Comparison of ENCODE assay signal across 30 mouse cellular contexts in genomic region chr2:73727868-73728267, GRCm38 (mm10). TPM values are rescaled to one million over a fixed set of nuclear protein-coding genes. Genes with fewer than 3 reads are reported as not detected.
A peak's percentile ranks its signal among the peaks of the same experiment; 100 is the strongest.
DNase-seq lines count a peak whose midpoint lies in the region; ATAC-seq and TF ChIP-seq lines count a peak whose summit lies in the region.
"Had no signal": no experiment of that assay in that cellular context is flagged by ENCODE, and none has a peak within 500 bp of the region (broad histone marks: within the 10 kb centered on the region; RNA-seq: fewer than 3 reads in every experiment).

No protein-coding gene starts in this region.

- no peak overlapping the region for H3K27ac ChIP-seq in heart, embryonic 10.5 days
- H3K27ac ChIP-seq: embryonic facial prominence, embryonic 10.5 days; embryonic facial prominence, embryonic 13.5 days; forebrain, embryonic 12.5 days; forebrain, embryonic 15.5 days; gastrocnemius, adult 2 months; heart, embryonic 13.5 days; hindbrain, embryonic 14.5 days; hindbrain, postnatal 0 days had no signal

- ATAC-seq in frontal cortex, adult (ENCODE audit: low TSS enrichment), result peak; percentile 80
- ATAC-seq: CD4-positive, CD25-positive, alpha-beta regulatory T cell, adult 4 months; forebrain, embryonic 15.5 days; hindbrain, postnatal 0 days; inflammation-experienced regulatory T-cells, adult 6 months; intestine, embryonic 16.5 days had no signal

- H3K4me1 ChIP-seq in heart, embryonic 10.5 days, result peaks cover 19% of the 10 kb centered on the region

- 65% methylated on average over 2 of the region's 2 CpGs for WGBS in heart, embryonic 10.5 days

- peaks cover 18% of the 10 kb centered on the region for H3K79me2 ChIP-seq in myocyte (ENCODE audit: control insufficient read depth, insufficient read depth)

- TF ChIP-seq POLR2A in myocyte (IDR thresholded peaks at IDR 0.05; ENCODE audit: insufficient read length, low read depth), result no peak

- H3ac ChIP-seq in myocyte (ENCODE audit: control insufficient read depth, insufficient read length), result no peak overlapping the region

- H3K4me2 ChIP-seq in myocyte (ENCODE audit: low read depth), result peak overlapping the region; percentile 26
- H3K4me2 ChIP-seq: embryonic facial prominence, embryonic 13.5 days; forebrain, embryonic 12.5 days; forebrain, embryonic 15.5 days; heart, embryonic 13.5 days; hindbrain, embryonic 14.5 days had no signal

- no peaks in the 10 kb centered on the region for H3K36me3 ChIP-seq in myocyte (ENCODE audit: control insufficient read depth, insufficient read depth)
- H3K36me3 ChIP-seq in heart, embryonic 10.5 days, result no peaks in the 10 kb centered on the region
- H3K36me3 ChIP-seq: embryonic facial prominence, embryonic 13.5 days; forebrain, embryonic 12.5 days; forebrain, embryonic 15.5 days; heart, embryonic 13.5 days had no signal

- no peaks in the 10 kb centered on the region for H3K27me3 ChIP-seq in myocyte (ENCODE audit: control insufficient read depth, insufficient read depth, insufficient read length)
- no peaks in the 10 kb centered on the region for H3K27me3 ChIP-seq in heart, embryonic 10.5 days (ENCODE audit: insufficient read depth, poor library complexity, severe bottlenecking)
- H3K27me3 ChIP-seq: embryonic facial prominence, embryonic 13.5 days; forebrain, embryonic 12.5 days; forebrain, embryonic 15.5 days; heart, embryonic 13.5 days had no signal

- H3K4me3 ChIP-seq in myocyte, result no peak overlapping the region
- H3K4me3 ChIP-seq in heart, embryonic 10.5 days, result no peak overlapping the region
- H3K4me3 ChIP-seq: embryonic facial prominence, embryonic 10.5 days; embryonic facial prominence, embryonic 13.5 days; erythroblast, embryonic 14.5 days; forebrain, embryonic 12.5 days; forebrain, embryonic 15.5 days; gastrocnemius, adult 2 months; heart, embryonic 13.5 days had no signal

- no peak for DNase-seq in frontal cortex, postnatal 14 days (ENCODE audit: low spot score in 2 of 2)
- DNase-seq in 3T3-L1 (ENCODE audit: low read depth, low spot score), result peak; percentile 19
- DNase-seq in Muller cell, postnatal 12 days (ENCODE audit: inconsistent ontology term), result peak; percentile 80
- no peak for DNase-seq in heart, embryonic 10.5 days (ENCODE audit: low spot score)
- no peak for DNase-seq in cerebellum, adult 11-12 months
- DNase-seq: adrenal gland, adult 8-10 months; adrenal gland, postnatal 25 days; cerebellum, adult 11 months; cerebellum, adult 8-10 months; cerebellum, postnatal 10 days; cerebellum, postnatal 36 days; embryo, embryonic 11 days; gastrocnemius, adult 2 months; gastrocnemius, postnatal 14 days; heart, adult 18-20 months; heart, postnatal 14 days; heart, postnatal 4 days had no signal

- no peaks in the 10 kb centered on the region for H3K9me3 ChIP-seq in heart, embryonic 10.5 days
- H3K9me3 ChIP-seq: embryonic facial prominence, embryonic 10.5 days; embryonic facial prominence, embryonic 13.5 days; forebrain, embryonic 12.5 days; forebrain, embryonic 15.5 days; heart, embryonic 13.5 days had no signal

TF ChIP-seq in myocyte, 11 proteins besides CTCF, POLR2A, EP300 and RAD21:
- TF ChIP-seq TCF12 (IDR thresholded peaks at IDR 0.05; ENCODE audit: insufficient read depth, poor library complexity, severe bottlenecking), result no peak
- no peak for TF ChIP-seq REST (IDR thresholded peaks at IDR 0.05; ENCODE audit: insufficient read depth, insufficient read length)
- no peak for TF ChIP-seq E2F4 (IDR thresholded peaks at IDR 0.05; ENCODE audit: insufficient read depth)
- no peak for TF ChIP-seq CEBPB (IDR thresholded peaks at IDR 0.05; ENCODE audit: insufficient read depth, poor library complexity, severe bottlenecking)
- no peak for TF ChIP-seq MYOG (IDR thresholded peaks at IDR 0.05; ENCODE audit: control insufficient read depth in 1 of 3, insufficient read depth in 1 of 3, insufficient read length in 2 of 3, low read depth in 2 of 3)
- TF ChIP-seq USF1 (IDR thresholded peaks at IDR 0.05; ENCODE audit: low read depth), result no peak
- no peak for TF ChIP-seq MAX (IDR thresholded peaks at IDR 0.05; ENCODE audit: low read depth)
- no peak for TF ChIP-seq POLR2AphosphoS2 (IDR thresholded peaks at IDR 0.05; ENCODE audit: insufficient read length, low read depth)
- TF ChIP-seq SRF (IDR thresholded peaks at IDR 0.05; ENCODE audit: control insufficient read depth, insufficient read length, low read depth), result no peak
- no peak for TF ChIP-seq MYOD1 (IDR thresholded peaks at IDR 0.05; ENCODE audit: control insufficient read depth in 1 of 3, insufficient read length in 2 of 3, low read depth in 2 of 3)
- TF ChIP-seq TCF3 (IDR thresholded peaks at IDR 0.05; ENCODE audit: insufficient read length, low read depth), result no peak

RNA-seq across cellular contexts. Expression of gene Chn1, which starts 47.3 kb away (rescaled TPM):
- 27.2 TPM for polyA plus RNA-seq in myocyte (2012; fragmentation: generic; extraction: Trizol)
- 15.0 and 17.7 TPM in 2 replicates for polyA plus RNA-seq in heart, embryonic 10.5 days (2016; fragmentation: Nextera tagmentation; extraction: Ambion mirVana)

Comparison
In these comparisons a context has a peak if more than half of its experiments do, and no peak if none do; other contexts are left out.
1. DNase-seq: peak in 3T3-L1 (single experiment) and Muller cell, postnatal 12 days (single experiment); none in frontal cortex, postnatal 14 days (0 of 2), heart, embryonic 10.5 days (single experiment) and cerebellum, adult 11-12 months (single experiment).